Mouse (Mus musculus): ENCODE results near the gene Ryr1.

Gene Ryr1

DNA sequence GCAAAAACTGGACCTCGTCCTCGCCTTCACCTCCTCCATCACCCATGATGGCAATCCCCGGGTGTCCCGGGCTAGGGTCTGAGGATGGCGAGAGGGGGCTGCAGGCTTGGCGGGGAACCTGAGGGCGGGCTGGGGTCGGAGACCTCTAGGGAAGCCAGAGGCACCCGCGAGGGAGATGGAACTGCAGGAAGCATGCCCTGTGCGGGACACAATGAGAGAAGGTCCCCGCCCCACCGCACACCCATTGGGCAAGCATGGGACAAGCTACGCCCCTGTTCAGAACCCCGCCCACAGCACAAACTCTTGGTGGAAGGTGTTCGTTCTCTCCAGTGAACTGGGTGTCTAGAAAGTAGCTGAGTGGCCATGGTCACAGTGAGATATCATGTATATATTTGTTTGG lies at the start of gene Ryr1:
TSS of gene Ryr1 (minus strand) at position 210 of the 400 bp plus-strand sequence.
- no peak for DNase-seq

DNA sequence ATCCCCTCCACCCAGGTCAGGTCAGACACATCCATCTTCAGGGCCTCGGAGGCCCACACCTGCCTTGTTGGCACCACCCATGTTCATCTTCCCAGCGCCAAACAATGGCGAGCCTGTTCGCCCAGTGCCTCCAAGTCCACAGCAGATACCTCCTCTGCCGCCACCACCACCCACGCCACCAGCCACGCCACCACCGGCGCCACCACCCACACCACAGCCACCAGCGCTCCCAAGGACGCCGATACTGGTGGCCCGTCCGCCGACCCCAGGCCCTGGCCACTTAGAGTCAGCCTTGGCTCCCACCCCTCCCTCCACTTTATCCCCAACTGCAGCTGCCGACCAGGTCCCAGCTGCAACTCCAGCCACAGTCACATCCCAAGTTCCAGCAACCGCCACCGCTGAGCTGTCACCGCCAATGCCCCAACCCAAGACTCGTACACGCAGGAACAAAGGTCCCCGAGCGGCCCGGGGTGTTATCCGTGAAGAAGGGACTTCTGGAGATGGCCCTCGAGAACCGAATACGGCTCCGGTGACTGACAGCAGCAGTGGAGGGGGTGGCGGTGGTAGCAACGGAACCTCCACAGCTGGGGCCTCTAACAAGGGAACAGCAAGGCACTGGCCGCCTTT lies 47.5 kb upstream of the Ryr1 start:
- DNase-seq: no peak

DNA sequence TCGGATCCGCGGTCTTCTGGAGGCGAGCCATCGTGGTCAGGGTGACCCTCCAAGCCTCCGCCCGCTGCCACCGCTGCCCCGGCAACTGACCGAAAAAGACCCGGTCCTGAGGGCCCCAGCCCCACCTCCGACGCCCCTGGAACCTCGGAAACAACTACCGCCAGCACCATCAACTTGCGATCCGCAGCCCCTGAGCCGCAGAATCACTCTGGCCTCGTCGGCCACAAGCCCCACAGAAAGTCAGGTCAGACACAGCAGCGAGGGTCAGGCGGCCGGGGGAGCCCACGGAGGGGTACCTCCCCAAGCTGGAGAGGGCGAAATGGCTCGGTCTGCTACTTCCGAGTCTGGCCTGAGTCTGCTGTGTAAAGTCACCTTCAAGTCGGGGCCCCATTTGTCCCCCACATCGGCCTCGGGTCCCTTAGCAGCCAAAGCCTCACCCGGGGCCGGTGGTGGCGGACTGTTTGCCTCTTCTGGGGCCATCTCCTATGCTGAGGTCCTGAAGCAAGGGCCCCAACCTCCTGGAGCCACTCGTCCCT lies 46.7 kb upstream of the Ryr1 start:
- peak in 1 of 2 experiments; percentile 27 for DNase-seq

DNA sequence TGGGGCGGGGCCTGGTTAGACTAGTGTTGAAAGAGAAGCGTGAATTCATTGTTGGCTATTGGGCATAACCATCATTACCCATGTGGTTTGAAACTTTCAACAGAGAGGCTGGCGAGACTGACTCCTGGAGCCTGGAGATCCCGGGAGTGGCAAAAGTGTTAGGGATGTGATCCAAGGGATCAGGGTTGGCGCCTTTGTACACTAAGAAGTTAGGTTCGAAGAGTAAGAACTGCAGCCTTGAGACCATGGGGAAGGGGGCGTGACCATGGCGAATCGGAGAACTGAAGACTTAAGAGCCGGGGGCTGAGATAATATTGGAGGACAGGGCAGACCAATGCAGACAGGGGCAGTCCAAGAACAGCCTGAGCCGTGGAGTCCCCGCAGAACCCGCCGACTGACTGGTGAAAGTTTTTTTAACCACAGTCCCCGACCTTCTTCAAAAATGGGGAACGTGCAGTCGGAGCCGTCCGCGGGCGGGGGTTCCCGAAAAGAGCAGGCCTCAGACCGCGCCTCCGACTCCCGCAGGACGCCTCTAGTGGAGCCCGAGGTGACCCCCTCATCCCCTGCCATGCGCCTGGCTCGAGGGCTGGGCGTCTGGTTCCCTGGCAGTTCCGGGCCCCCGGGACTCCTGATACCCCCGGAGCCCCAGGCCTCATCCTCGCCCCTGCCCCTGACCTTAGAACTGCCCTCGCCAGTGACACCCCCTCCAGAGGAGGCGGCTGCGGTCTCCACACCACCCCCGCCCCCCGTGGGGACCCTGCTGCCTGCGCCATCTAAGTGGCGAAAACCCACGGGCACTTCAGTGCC lies 46.0 kb upstream of the Ryr1 start:
- peak; percentile 26 to 29 for DNase-seq

DNA sequence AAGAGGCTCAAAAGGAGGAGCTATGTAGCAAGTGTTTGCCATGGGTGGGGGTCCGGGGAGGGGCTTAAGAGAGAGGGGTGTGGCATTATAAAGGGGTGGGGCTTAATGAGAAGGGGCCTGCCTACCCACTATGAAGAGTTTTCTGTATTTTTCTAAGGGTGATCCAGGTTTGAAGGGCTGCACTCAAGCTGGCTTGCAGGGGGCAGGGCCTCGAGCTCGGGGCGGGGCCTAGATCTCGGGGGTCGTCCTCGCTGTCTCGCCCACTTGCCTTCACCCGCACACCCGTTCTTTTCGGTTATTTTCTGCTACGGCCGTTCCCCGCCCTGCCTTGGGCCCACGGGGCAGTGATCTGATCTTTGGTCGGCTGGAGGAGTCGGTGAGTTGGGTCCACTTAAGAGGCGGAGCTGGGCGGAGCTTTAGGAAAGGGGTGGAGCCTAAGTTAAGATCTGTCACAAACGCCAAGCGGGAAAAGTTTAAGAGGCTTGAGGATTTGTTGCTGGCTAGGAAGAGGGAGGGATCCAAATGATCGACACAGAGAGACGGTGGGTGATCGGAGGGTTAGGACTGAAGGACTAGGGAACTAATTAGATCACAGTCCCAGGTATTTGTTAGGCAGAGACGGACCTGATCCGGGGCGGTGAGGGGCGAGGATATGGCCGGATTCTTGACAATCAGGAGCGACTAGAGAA lies 45.2 kb upstream of the Ryr1 start, which contains the start of the genes Ggn and Spred3:
TSS of gene Ggn (plus strand) at position 145 of the 689 bp plus-strand sequence.
TSS of gene Spred3 (minus strand) at position 346 of the 689 bp plus-strand sequence.
- DNase-seq: peak; percentile 61 to 65

DNA sequence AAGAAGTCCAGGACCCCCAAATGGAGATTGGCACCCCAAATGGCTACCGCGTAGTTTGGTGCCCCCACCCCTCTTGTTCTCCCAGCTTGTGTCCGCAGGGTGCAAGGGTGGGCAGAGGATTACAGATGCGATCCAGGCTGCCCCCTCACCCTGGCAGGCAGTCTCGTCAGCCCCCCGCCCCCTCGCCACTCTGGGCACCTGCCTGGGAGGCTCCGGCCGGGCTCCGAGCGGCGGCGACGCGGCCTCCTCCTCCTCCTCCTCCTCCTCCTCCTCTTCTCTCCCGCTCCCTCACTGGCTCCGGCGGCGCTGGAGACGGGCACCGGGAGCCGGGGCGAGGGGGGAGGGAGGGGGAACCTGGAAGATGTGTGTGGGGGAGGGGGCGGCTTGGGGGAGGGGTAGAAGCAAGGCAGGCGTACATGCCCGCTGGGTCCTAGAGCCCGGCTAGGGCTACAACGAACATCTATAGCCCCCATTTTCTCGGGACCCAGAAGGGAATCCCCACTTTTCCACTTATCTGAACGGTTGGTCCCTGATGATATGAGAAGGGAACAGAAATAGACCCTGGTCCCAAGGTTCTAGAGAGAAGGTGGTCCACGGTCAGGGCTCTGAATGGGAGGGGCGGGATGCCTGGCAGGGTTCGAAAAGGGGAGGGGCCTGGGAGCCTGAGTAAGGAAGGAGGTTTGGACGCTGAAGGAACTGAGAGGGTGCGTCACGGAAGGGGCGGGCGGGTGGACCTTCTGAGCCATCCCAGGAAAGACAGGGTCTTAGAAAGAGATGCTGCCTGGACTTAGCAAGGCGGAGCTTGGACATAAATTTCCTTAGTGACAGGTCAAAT lies 44.5 kb upstream of the Ryr1 start:
- DNase-seq: peak; percentile 85 to 91

DNA sequence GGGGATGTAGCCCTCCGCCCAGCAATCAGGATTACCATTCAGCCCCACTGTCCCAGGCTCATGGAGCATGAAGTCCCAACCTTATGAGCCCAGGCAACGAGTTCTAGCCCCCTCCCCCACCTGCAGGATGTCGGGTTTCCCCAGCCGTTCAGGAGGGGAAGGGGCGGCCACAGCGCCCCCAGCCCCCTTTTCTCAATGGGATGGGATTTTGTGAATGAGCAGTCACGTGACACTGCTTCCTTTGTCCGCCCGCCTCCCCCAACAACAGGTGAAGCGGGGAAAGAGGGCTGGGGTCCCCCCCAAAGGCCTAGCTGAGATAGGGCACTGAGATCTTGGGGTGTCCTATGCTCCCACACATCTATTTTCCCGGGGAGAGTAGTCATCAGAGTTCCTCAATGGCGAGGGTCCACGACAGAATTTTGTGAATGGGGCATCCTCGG lies 43.8 kb upstream of the Ryr1 start:
- DNase-seq: peak; percentile 30 to 46

DNA sequence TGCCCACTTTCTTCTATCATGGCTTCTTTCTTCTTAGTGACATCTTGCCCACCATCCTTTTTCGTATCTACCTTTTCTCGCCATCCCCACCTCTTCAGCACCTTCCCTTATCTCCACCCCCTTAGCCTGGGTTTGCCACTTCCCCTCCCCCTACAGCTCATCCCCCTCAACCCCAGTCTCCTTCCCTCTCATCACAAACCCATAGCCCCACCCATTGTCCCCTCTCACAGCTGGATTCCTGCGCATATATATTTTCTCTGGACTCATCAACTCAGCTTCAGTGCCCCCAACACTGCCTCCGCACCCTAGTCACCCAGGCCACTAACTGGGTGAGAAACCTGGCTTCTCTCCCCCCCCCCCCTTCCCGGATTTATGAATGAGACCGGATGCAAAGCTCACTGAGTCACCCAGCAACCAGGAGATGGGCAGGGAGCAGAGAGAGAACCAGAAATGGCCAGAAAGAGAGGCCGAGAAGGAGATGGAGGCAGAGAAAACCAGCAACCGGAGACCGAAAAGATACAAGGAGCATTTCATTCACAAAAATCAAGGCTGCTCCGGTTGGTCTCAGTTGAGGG lies 43.2 kb upstream of the Ryr1 start:
- DNase-seq: peak; percentile 22 to 32

DNA sequence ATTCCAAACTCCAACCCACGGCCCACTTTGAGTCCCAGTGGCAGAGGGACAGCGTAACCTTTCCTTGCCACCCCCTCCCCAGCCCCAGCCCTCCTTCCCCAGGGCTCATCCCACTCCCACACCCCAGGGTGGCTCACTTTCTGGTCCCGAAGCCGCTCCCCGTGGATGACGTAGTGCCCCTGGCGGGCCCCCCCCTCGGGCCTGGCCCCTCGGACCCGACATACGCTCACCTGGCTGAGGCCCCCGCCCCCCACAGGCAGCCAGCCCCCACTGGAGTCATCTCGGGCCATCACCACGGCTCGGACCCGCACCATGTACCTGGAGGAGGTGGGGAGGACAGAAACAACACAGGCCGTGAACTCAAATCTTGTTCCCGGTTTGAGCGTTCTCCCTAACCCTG lies 42.7 kb upstream of the Ryr1 start:
- peak in 1 of 2 experiments; percentile 31 for DNase-seq

DNA sequence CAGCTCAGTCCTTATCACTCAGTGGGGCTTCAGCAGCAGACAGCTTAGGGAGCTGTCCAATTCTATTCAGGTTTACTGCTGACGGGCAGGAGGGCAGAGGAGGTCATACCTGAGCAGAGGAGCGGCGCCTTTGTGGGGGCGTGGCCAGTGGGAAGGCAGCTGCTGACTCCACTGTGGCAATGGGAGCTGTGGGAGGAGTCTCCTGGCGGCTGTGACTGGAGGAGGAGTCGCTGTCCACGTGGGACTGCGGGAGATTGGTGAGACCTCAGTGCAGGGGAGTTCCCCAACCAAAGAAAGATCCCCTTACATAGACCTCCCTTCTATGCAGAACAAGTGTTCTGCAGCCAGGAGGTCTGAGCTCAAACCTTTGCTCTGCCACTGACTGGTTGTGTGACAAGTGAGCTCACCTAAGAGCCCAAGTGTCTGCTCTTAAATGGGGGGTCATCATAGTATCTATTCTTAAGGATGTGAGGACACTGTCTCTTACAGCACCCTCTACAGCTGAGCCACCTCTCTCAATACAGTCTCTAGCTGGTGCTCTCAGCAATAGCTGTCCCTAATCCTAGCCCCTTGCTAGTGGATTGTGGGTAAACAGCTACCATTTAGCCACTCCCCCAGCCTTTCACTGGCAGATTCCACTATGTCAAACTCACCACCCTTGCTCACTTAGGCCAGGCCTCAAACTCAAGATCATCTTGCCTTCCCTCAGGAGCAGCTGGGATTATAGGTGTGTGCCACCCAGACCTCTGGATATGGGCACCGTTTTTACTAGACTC lies 38.0 kb upstream of the Ryr1 start:
- DNase-seq: no peak

DNA sequence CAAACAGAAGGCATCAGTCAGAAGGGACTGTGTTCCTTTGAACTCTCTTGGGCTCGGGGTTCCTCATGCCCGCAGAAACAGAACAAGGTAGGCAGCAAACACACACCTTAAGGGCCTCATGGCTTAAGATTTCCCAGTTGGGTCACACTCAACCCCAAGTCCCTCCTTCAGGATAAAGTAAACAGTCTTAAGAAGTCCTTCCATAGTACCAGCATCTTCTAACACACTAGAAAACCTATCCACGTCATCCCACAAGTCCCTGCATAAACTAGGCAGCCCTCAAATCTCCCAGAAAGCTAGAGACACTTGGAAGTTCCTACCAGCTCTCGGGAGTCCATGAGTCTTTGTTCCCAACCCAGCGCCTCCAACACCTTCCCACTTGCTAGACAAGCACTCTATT lies 37.3 kb upstream of the Ryr1 start:
- DNase-seq: no peak

DNA sequence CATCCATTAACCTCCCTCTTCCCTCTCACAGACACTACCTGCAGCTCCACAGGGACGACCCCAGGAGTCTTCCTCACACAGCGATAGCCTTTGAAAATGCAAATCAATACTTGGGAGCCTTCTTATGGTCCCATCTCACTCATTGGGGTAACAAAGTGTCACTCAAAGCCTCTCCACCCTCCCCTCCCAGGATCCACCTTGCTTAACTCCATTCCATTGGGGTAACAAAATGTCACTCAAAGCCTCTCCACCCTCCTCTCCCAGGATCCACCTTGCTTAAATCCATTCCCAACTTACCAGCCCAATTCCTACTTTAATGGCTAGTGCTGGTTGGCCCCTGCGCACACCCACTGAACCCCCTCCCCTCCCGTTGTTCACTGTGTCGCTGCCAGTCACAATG lies 33.3 kb upstream of the Ryr1 start:
- no peak for DNase-seq

DNA sequence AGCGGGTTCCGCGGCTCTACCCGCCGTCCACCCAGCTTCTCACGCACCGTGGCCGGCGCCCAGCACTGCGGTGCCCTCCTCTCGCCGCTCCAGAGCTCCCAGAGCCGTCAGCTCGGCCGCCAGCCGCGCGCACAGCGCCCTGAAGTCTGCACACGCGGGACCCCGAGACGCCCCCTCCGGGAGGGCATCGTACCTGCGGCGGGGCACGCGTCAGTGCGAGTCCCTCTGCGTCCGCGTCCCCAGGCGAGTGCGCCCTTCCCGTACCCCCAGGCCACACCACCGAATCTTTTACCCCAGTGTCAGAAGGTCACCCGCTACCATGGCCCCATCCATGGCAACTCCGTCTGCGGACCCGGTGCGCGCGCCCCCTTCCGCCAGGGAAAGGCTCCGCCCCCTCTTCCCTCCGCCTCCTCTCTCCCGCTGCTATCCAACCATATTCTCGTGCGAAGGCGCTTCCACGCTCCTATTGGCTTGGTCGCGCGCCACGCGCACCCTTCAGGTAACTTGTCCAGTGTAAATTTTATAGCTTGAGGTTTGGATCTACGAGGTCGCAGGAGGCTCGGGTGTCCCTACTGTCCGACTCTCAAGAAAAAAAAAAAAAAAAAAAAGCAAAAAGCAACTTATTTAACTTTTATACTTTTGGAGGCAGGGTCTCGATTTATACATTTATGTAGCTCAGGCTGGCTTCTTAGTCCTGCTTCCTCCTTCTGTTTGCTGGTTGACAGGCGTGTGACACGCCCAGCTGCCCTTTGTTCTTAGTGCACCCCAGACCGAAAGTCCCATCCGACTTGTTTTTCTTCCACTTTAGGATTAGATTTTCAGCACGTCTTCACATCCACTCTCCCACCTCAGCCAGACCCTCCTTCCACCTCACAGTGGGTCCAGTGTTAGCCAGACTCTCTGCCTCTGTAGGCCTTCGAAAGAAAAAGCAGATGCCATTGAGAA lies 31.1 kb upstream of the Ryr1 start, which contains the start of gene Fam98c:
TSS of gene Fam98c (minus strand) at position 397 of the 945 bp plus-strand sequence.
- peak; percentile 91 to 92 for DNase-seq

DNA sequence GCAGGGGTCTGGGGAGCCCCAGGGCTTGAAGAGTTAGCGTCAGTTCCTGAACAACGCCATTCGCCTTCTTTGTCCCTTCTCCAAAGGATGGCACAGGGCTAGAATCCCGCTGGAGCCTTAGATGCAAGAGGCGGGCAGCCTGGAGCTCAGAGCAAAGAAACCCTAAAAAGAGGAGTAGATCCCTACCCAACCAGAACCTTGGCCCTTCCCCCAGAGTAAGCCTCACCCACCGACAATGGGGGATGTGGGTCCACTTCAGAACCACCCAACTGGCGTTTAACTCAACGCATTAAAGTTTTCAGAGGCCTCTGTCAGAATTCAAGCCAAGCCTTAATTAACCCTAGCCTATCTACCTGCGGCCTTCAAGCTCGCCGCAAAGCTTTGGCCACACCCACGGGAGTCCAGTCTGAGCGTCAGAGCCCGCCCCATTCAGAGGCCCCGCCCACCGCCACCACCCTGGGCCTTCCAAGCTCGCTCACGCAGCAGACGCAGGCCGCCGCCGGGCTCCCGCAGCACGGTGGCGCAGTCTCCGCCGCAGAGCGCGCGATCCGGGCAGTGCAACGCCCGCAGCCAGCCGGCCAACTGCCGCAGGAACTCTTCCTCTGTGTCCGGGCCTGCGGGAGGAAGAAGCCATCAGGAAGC lies 30.3 kb upstream of the Ryr1 start:
- DNase-seq: peak; percentile 95 to 96

DNA sequence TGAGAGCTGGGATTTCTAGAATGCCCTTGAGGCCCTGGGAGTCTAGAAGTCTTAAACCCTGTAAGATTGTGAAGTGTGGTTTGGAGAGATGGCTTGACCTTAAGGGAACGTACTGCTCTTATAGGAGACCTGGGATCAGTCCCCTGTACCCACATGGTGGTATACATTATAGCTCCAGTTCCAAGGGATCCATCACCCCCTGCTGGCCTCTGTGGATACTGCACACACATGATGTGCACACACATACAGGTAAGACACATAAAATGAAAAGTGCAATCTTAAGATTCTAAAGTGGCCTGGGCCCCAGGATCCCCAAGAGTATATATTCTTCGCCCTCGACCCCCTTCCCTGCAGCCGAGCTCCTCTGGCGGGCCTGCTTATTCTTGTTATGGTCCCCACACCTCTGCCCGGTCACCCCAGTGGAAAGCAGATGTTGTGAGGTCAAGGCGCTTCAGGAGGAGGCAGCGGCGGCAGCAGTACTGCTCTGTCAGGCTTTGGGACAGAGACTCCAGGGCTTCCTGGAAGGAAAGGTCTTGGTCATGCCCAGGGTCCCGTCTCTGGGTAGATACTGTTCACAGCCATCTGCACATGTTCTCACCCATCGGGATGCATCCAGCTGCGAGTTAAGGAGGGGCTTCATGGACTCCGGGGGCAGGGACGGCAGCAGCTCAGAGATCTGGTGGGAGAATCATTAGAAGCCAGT lies 29.2 kb upstream of the Ryr1 start:
- peak; percentile 20 to 27 for DNase-seq

DNA sequence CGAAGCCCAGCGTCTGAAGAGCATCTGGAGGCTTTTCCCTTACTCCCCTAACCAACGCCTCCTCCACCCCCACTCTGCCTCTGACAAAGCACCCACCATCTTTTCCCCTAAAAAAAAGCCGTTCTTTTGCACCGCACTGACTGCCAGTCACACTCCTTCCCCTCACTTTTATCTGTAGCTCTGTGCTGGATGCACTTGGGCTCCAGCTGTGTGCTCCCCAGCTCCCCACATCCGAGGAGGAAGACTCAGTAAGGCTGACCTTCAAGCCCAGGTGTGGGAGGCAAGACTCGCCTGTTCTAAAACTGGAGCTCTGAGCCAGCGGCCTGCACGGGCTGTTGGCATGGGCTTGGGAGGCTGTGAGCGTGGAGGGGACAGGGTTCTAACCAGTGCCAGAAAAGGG lies 26.5 kb upstream of the Ryr1 start:
- no peak for DNase-seq

DNA sequence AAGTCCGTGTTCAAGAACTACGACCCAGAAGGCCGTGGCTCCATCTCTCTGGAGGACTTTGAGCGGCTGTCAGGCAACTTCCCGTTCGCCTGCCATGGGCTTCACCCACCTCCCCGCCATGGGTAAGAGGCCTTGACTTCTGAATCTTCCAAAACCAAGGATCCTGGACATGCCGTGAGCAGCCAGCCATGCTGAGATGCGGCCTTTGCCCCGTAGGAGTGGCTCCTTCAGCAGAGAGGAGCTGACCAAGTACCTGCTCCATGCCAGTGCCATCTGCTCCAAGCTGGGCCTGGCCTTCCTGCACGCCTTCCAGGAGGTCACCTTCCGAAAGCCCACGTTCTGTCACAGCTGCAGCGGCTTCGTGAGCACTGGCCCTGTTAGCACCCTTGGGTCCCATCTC lies 23.8 kb upstream of the Ryr1 start:
- no peak for DNase-seq

DNA sequence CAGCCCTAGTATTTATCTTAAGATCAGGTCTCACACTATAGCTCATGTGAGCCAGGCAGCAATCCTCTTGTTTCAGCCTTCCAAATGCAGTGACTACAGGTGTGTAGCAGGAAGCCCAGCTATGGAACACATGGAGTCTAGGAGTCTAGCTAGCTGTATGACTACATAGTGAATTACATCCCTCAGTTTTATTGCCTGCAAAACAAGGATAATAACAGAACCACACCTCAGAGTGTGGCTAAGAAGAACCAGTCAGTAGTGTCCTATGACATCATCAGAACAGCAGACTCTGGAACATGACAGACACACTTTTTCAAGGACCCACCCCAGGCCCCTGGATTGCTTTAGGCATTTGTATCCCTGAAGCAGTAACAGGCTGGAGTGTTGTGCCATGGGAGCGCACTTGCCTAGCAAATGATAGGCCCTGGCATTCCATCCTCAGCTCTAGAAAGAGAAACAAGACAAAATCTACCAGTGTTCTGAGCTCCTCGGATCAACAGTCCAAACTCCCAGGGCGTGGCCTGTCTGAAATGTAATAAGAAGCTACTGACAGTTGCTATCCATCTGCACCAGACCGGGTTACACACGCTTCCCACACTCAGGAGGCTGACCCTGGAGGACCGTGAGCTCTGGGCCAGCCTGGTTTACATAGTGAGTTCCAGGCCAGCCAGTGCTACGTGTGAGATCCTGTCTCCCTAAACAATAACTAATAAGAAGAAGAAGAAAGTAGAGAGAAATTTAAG lies 21.8 kb upstream of the Ryr1 start:
- DNase-seq: no peak

All from cerebellum, adult 18-20 months (tissue).